Mouse (Mus musculus): ENCODE results near the gene Nox1.
A peak's percentile ranks its signal among the peaks of the same experiment; 100 is the strongest.
"Not testable (repeated sequence)": the region's sequence is repeated elsewhere in the genome, so short reads cannot be mapped to it uniquely, and the experiment has no call there.

Nox1 gene

GRCm38 (mm10) chrX:134221856-134222255 lies at the start of gene Nox1:
TSS of gene Nox1 (minus strand) at chrX:134221956.
- no peak for DNase-seq (ENCODE audit: low read depth)

GRCm38 (mm10) chrX:134262129-134262528 lies 40.4 kb upstream of the Nox1 start:
- no peak for DNase-seq (ENCODE audit: low read depth)

GRCm38 (mm10) chrX:134261191-134261590 lies 39.4 kb upstream of the Nox1 start:
- DNase-seq (ENCODE audit: low read depth): no peak

- DNase-seq (ENCODE audit: low read depth): no peak
These were observed 26.4 kb upstream of the Nox1 start for GRCm38 (mm10) chrX:134248202-134248601.

- no peak for DNase-seq (ENCODE audit: low read depth)
These were observed 24.2 kb upstream of the Nox1 start for GRCm38 (mm10) chrX:134245946-134246345.

GRCm38 (mm10) chrX:134238266-134238665 lies 16.5 kb upstream of the Nox1 start:
- no peak for DNase-seq (ENCODE audit: low read depth)

- DNase-seq (ENCODE audit: low read depth): no peak
These were observed 11.3 kb upstream of the Nox1 start for GRCm38 (mm10) chrX:134233048-134233447.

- no peak for DNase-seq (ENCODE audit: low read depth)
These were observed 1.1 kb downstream of the Nox1 start for GRCm38 (mm10) chrX:134220618-134221017.

- DNase-seq (ENCODE audit: low read depth): no peak
These were observed 3.6 kb downstream of the Nox1 start for GRCm38 (mm10) chrX:134218161-134218560.

GRCm38 (mm10) chrX:134211151-134211642 lies 10.6 kb downstream of the Nox1 start:
- no peak for DNase-seq (ENCODE audit: low read depth)

- DNase-seq (ENCODE audit: low read depth): no peak
These were observed 13.3 kb downstream of the Nox1 start for GRCm38 (mm10) chrX:134208491-134208890.

GRCm38 (mm10) chrX:134187201-134187600 lies 34.6 kb downstream of the Nox1 start, which contains the start of gene Arl13a:
TSS of gene Arl13a (plus strand) at chrX:134187501.
- not testable (repeated sequence) for DNase-seq (ENCODE audit: low read depth)

- DNase-seq (ENCODE audit: low read depth): no peak
These were observed 47.1 kb downstream of the Nox1 start for GRCm38 (mm10) chrX:134174699-134175098.

GRCm38 (mm10) chrX:134170584-134170983 lies 51.2 kb downstream of the Nox1 start:
- no peak for DNase-seq (ENCODE audit: low read depth)

- DNase-seq (ENCODE audit: low read depth): no peak
These were observed 58.3 kb downstream of the Nox1 start for GRCm38 (mm10) chrX:134163484-134163883.

- DNase-seq (ENCODE audit: low read depth): peak; percentile 8
These were observed 58.9 kb downstream of the Nox1 start for GRCm38 (mm10) chrX:134162826-134163225.

GRCm38 (mm10) chrX:134162043-134162720 lies 59.6 kb downstream of the Nox1 start, which contains the start of gene Xkrx:
TSS of gene Xkrx (minus strand) at chrX:134162076.
- DNase-seq (ENCODE audit: low read depth): peak; percentile 4

GRCm38 (mm10) chrX:134160442-134160841 lies 61.3 kb downstream of the Nox1 start:
- DNase-seq (ENCODE audit: low read depth): no peak

- peak; percentile 5 for DNase-seq (ENCODE audit: low read depth)
These were observed 63.6 kb downstream of the Nox1 start for GRCm38 (mm10) chrX:134158151-134158550.

- no peak for DNase-seq (ENCODE audit: low read depth)
These were observed 79.8 kb downstream of the Nox1 start for GRCm38 (mm10) chrX:134141986-134142385.

- DNase-seq (ENCODE audit: low read depth): no peak
These were observed 80.2 kb downstream of the Nox1 start for GRCm38 (mm10) chrX:134141551-134141950.

- no peak for DNase-seq (ENCODE audit: low read depth)
These were observed 81.7 kb downstream of the Nox1 start for GRCm38 (mm10) chrX:134140024-134140423.

- DNase-seq (ENCODE audit: low read depth): peak; percentile 12
These were observed 87.9 kb downstream of the Nox1 start for GRCm38 (mm10) chrX:134133821-134134220.

GRCm38 (mm10) chrX:134132295-134132694 lies 89.5 kb downstream of the Nox1 start:
- DNase-seq (ENCODE audit: low read depth): no peak

Measured in induced T-regulatory cell, adult 2 months (primary cell).